Mouse (Mus musculus): Measurements from ENCODE around the gene Pnmal1. TPM values are rescaled to one million over a fixed set of nuclear protein-coding genes. Genes with fewer than 3 reads are reported as not detected.
A peak's percentile ranks its signal among the peaks of the same experiment; 100 is the strongest.

The Pnmal1 gene
- 22.5 and 23.7 TPM in 2 replicates for polyA plus RNA-seq (2014; fragmentation: Nextera tagmentation; extraction: Ambion mirVana)

DNA sequence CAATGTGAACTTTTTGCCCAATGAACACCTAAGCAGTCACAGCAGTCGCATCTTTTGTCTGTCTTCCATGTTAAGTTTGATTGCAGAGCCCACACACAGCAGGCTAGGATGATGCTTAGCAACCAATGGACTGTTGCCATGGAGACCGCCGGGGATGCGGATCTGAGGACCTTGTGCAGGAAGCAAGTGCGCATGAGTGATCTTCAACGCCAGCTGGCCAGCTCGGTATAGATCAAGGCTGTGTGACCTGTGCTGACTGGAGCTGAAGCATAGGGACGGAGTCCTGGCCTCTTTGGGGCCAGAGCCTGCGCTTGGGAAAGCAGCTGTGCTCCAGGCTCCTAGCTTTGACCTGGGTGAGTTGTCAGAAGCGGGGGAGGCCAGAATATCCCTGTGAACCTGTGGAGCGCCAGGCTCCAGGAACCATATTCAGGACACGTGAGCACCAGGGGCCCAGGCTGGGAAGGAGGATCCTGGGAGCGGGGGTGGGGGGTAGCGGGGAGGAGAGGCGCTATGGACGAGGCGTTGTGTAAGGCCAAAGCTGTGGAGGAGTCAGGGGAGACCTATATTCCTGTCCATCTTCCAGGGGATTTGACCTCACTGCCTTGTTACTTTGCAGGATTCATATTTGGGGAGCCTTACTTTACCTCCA lies at the start of gene Pnmal1:
Pnmal1 (plus strand) TSS at position 141 of the 649 bp plus-strand sequence.
- peak; percentile 99 for DNase-seq (ENCODE audit: low spot score, missing footprints)
- Histone ChIP-seq H3K36me3 (ENCODE audit: control insufficient read depth, insufficient read depth, low read length) (no peaks in the 10 kb centered on the region), H3K27me3 (ENCODE audit: control insufficient read depth, insufficient read depth, low read length) (no peaks in the 10 kb centered on the region), H3K4me2 (peak within 1 kb of the TSS; percentile 42), H3K4me1 (ENCODE audit: control insufficient read depth, insufficient read depth, low read length) (peaks cover 18% of the 10 kb centered on the region), H3K9ac (ENCODE audit: low read length) (peak within 1 kb of the TSS; percentile 50), H3K4me3 (ENCODE audit: low read depth, low read length) (peak within 1 kb of the TSS; percentile 23), H3K9me3 (ENCODE audit: control insufficient read depth, low read length) (no peaks in the 10 kb centered on the region), H3K27ac (ENCODE audit: low read depth, low read length) (peak within 1 kb of the TSS; percentile 90)
- ATAC-seq (ENCODE audit: low FRiP score), result peak; percentile 96
- WGBS, result 7% methylated on average over 17 of the region's 17 CpGs

DNA sequence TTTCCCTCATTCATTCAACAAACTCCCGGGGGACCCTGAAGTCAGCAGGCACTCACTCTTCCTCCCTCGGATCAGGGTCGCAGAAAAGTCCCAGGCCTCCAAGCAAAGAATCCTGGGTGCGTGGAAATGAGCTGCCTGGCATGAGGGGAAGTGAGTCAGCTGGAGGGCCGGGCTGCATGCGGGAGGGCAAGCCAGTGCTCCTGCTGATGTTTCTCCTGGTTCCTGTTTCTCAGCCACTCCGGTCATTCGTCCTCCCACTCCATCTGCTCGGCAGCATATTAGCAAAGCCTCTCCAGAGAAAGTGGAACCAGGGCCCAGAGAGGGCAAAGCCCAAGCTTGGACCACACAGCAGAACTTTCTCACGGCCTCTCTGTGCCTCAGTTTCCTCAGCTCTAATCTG lies 49.6 kb upstream of the Pnmal1 start:
- 53% methylated on average over 10 of the region's 10 CpGs for WGBS
- H3K4me3 ChIP-seq (ENCODE audit: low read depth, low read length), result no peak overlapping the region
- H3K4me2 ChIP-seq, result no peak overlapping the region
- no peaks in the 10 kb centered on the region; the same call in 1 of the 2 replicates for H3K4me1 ChIP-seq (ENCODE audit: control insufficient read depth, insufficient read depth, low read length)
- DNase-seq (ENCODE audit: low spot score, missing footprints) (no peak), ATAC-seq (ENCODE audit: low FRiP score) (no peak)
- no peak overlapping the region for H3K9ac ChIP-seq (ENCODE audit: low read length)
- no peak overlapping the region for H3K27ac ChIP-seq (ENCODE audit: low read depth, low read length)
- H3K36me3 ChIP-seq (ENCODE audit: control insufficient read depth, insufficient read depth, low read length), result no peaks in the 10 kb centered on the region
- no peaks in the 10 kb centered on the region for H3K27me3 ChIP-seq (ENCODE audit: control insufficient read depth, insufficient read depth, low read length)
- H3K9me3 ChIP-seq (ENCODE audit: control insufficient read depth, low read length), result no peaks in the 10 kb centered on the region

DNA sequence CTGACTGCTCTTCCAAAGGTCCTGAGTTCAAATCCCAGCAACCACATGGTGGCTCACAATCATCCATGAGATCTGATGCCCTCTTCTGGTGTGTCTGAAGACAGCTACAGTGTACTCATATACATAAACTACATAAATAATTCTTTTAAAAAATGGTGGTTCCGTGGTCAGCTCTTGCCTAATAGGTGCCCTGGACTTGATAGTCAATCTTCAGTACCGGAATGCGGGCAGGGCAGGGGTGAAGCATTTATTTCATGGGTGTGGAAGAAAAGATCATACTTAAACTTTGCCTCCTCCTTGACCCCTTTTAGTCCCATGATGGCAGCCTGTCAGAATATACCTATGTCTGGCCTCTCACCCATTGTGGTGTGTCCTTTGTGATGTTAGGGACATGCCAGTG lies 47.6 kb upstream of the Pnmal1 start:
- Histone ChIP-seq H3K27me3 (ENCODE audit: control insufficient read depth, insufficient read depth, low read length) (no peaks in the 10 kb centered on the region), H3K4me2 (no peak overlapping the region), H3K9ac (ENCODE audit: low read length) (no peak overlapping the region), H3K4me1 (ENCODE audit: control insufficient read depth, insufficient read depth, low read length) (no peaks in the 10 kb centered on the region), H3K4me3 (ENCODE audit: low read depth, low read length) (no peak overlapping the region), H3K9me3 (ENCODE audit: control insufficient read depth, low read length) (no peaks in the 10 kb centered on the region), H3K27ac (ENCODE audit: low read depth, low read length) (no peak overlapping the region), H3K36me3 (ENCODE audit: control insufficient read depth, insufficient read depth, low read length) (peaks cover 13% of the 10 kb centered on the region)
- 90% methylated on average over 3 of the region's 3 CpGs for WGBS
- no peak for DNase-seq (ENCODE audit: low spot score, missing footprints)
- ATAC-seq (ENCODE audit: low FRiP score), result no peak

DNA sequence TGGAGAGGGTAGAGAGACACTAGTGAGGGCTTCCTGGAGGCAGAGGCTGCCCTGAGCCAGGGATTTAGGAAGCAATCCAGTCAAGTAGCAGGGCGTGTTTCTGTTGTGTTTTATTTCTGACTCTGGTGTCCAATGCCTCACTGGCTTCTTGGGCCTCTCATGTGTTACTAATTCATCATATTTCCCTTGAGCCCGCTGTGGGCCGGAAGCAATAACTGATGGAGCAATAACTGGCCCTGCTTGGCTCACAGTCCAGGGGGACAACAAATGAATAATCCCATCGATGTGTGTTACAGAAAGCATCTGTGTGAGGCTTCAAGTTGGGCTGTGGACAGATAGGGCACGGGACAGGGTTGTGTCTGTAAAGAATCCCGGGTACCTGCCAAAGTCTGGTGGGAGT lies 47.1 kb upstream of the Pnmal1 start:
- ATAC-seq (ENCODE audit: low FRiP score), result no peak

DNA sequence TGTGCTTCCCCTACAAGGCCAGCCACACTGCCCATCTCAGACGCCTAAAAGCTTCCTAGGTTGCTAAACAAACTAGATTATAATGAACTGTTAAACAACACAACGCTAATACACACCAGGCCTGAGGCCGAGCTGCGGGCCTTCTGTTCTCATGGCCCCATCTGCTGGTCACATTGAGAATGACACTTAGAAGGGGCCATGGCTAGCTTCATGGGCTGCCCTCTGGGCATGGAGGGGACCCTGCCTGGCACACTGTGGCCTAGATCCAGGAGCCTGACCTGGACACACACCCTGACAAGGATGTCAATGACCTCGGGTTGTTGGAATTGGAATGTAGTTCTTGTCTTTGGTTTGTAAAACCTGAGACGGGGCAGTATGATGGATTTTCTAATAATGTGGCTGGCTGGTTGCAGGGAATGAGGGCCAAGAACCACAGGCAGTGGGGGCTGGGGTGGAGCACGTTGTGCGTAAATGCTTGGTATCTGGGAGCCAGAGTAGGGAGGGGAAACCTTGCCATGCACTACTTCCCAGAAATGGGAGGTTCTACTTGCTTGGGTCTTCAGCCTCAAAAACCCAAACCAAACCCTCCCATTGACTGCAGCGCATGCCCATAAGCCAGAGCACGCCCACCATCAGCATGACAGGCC lies 45.5 kb upstream of the Pnmal1 start:
- H3K36me3 ChIP-seq (ENCODE audit: control insufficient read depth, insufficient read depth, low read length), result peaks cover 22% of the 10 kb centered on the region

More for the DNA sequence above, 47.1 kb upstream of the Pnmal1 start:
- Histone ChIP-seq H3K4me2 (no peak overlapping the region), H3K36me3 (ENCODE audit: control insufficient read depth, insufficient read depth, low read length) (peaks cover 13% of the 10 kb centered on the region), H3K4me3 (ENCODE audit: low read depth, low read length) (no peak overlapping the region), H3K27ac (ENCODE audit: low read depth, low read length) (no peak overlapping the region), H3K27me3 (ENCODE audit: control insufficient read depth, insufficient read depth, low read length) (no peaks in the 10 kb centered on the region), H3K4me1 (ENCODE audit: control insufficient read depth, insufficient read depth, low read length) (no peaks in the 10 kb centered on the region), H3K9me3 (ENCODE audit: control insufficient read depth, low read length) (no peaks in the 10 kb centered on the region), H3K9ac (ENCODE audit: low read length) (no peak overlapping the region)
- DNase-seq (ENCODE audit: low spot score, missing footprints), result no peak
- WGBS, result 80% methylated on average over 6 of the region's 6 CpGs

DNA sequence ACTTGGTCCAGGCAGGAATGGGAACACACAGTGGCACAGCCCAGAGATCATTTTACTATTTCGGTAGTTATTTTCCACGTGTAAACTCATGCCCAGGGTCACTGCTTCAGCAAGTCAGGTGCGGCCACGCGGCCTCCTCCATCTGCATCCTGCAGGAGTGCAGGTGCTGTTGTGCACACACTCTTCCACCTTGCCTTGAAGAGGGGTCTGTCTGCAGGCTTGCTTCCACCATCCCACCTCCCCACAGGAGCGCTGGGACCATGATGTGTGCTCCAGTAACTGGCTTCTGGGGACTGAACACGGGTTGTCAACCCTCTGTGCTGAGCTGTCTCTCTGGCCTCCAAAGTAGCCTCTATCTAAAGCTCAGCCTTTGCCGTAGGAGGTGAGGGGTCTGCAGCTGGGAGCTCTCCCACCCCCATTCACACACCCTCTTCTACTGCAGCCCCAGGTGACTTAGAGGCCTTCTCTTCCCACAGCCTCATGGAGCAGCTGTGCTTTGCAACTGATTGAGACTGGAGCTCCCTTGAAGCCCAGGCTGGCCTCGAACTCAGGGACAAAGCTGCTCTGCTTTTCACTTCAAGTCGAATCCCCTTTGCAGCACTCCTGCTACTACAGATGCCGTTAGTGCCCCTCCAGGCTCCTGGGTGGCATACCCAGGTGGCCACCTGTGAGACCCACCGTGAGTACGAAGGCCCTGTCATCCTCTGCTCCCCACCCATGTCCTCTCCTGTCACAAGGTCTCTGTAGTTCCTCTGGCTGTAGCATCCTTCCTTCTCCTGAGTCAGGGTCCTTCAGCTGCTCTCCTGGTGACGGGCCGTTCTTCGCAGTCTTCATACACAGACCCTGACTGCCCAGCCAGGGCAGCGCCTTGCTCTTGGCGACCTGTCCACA lies 44.8 kb upstream of the Pnmal1 start:
- Histone ChIP-seq H3K4me2 (no peak overlapping the region), H3K9ac (ENCODE audit: low read length) (no peak overlapping the region), H3K36me3 (ENCODE audit: control insufficient read depth, insufficient read depth, low read length) (peaks cover 23% of the 10 kb centered on the region), H3K9me3 (ENCODE audit: control insufficient read depth, low read length) (no peaks in the 10 kb centered on the region), H3K4me1 (ENCODE audit: control insufficient read depth, insufficient read depth, low read length) (no peaks in the 10 kb centered on the region), H3K4me3 (ENCODE audit: low read depth, low read length) (no peak overlapping the region), H3K27me3 (ENCODE audit: control insufficient read depth, insufficient read depth, low read length) (no peaks in the 10 kb centered on the region), H3K27ac (ENCODE audit: low read depth, low read length) (no peak overlapping the region)
- WGBS, result 82% methylated on average over 18 of the region's 18 CpGs
- ATAC-seq (ENCODE audit: low FRiP score) (no peak), DNase-seq (ENCODE audit: low spot score, missing footprints) (no peak)

More for the DNA sequence above, 45.5 kb upstream of the Pnmal1 start:
- no peaks in the 10 kb centered on the region for H3K9me3 ChIP-seq (ENCODE audit: control insufficient read depth, low read length)
- WGBS, result 40% methylated on average over 10 of the region's 10 CpGs
- peak; percentile 96 for DNase-seq (ENCODE audit: low spot score, missing footprints)
- no peak overlapping the region for H3K9ac ChIP-seq (ENCODE audit: low read length)
- no peak overlapping the region for H3K27ac ChIP-seq (ENCODE audit: low read depth, low read length)
- no peak overlapping the region for H3K4me3 ChIP-seq (ENCODE audit: low read depth, low read length)
- H3K4me2 ChIP-seq, result no peak overlapping the region
- no peaks in the 10 kb centered on the region for H3K4me1 ChIP-seq (ENCODE audit: control insufficient read depth, insufficient read depth, low read length)
- ATAC-seq (ENCODE audit: low FRiP score), result peak; percentile 73
- H3K27me3 ChIP-seq (ENCODE audit: control insufficient read depth, insufficient read depth, low read length), result no peaks in the 10 kb centered on the region

DNA sequence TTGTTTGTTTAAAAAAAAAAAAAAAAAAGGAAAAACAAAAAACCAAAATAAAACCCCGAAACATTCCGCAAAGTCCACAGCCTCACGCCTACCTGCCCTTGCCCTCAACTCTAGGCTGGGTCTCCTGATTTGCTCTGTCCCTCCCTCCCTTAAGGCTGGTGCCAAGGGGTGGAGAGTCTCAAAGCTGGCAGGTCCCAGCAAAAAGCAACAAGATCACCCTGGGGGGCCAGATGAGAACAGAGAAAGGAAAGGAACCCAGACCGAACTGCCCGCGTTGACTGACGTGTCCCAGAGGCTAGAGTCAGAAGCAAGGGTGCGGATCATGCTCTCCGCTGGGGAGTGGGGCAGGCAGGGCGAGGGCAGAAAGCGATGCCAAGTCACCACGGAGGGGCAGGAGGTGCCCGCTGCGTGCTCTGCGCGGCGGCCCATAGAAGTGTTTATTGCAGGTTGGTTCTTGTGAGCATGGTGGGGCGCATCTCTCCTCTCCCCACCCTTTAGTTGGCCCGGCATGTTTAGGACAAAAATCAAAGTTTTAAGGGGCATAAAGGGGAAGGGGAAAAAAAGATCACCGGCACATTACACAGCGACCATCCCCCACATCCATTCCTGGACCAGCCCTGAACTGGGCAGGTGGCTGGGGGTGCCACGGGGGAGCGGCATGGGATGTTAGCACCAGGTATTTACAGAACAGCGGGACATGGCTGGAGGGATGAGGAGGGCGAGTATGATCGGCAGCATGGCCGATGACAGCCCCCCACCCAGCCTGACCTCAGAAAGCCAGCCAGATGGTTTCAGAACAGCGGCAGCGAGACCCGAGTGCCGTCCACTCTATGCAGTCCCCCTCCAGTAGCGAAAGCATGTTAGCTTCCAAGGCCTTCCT lies 43.8 kb upstream of the Pnmal1 start:
- DNase-seq (ENCODE audit: low spot score, missing footprints) (no peak), ATAC-seq (ENCODE audit: low FRiP score) (no peak)
- no peak overlapping the region for H3K4me3 ChIP-seq (ENCODE audit: low read depth, low read length)
- peaks cover 6% of the 10 kb centered on the region for H3K4me1 ChIP-seq (ENCODE audit: control insufficient read depth, insufficient read depth, low read length)
- WGBS, result 92% methylated on average over 32 of the region's 32 CpGs
- H3K36me3 ChIP-seq (ENCODE audit: control insufficient read depth, insufficient read depth, low read length), result peaks cover 23% of the 10 kb centered on the region
- no peak overlapping the region for H3K4me2 ChIP-seq
- H3K27me3 ChIP-seq (ENCODE audit: control insufficient read depth, insufficient read depth, low read length), result no peaks in the 10 kb centered on the region
- H3K9me3 ChIP-seq (ENCODE audit: control insufficient read depth, low read length), result no peaks in the 10 kb centered on the region
- H3K27ac ChIP-seq (ENCODE audit: low read depth, low read length), result no peak overlapping the region
- no peak overlapping the region for H3K9ac ChIP-seq (ENCODE audit: low read length)

DNA sequence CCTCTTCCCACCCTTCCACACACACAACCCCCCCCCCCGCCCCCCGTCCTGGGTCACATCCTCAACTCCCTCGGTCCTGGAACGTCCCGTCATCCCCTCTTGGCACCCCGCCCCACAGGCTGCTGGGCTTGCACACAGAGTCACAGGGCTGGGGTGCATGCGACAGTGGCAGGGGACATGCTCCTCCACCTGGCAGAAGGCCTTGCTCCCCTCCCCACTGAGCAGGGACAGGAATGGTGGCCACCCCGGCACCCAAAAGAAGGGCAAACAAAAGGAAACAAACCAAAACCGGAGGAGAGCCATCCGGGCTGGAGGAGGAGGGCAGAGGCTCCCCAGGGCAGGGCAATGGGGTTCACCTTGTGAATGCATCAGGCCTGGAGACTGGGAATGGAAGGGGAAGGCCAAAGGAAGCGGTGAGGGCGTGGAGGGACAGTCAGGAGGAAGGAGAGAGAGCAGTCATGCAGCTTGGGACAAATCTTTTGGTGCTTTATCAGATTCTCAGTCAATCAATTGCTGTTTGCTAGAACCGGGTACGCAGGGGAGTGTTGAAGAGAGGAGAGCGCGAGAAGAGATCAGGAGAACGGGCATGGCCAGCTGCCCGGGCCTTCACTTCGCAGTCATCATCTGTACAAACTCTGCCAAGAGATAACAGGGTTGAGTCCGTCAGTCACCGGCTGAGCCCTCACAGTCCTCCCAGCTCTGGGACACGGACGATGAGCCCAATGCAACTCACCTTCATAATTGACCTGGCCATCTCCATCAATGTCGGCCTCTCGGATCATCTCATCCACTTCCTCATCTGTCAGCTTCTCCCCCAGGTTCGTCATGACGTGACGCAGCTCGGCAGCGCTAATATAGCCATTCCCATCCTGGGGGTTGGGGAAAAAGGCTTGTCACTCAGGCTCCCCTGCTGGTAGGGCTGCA lies 42.9 kb upstream of the Pnmal1 start:
- H3K4me2 ChIP-seq, result no peak overlapping the region
- H3K4me3 ChIP-seq (ENCODE audit: low read depth, low read length), result no peak overlapping the region
- peaks cover 15% of the 10 kb centered on the region for H3K4me1 ChIP-seq (ENCODE audit: control insufficient read depth, insufficient read depth, low read length)
- peaks cover 23% of the 10 kb centered on the region for H3K36me3 ChIP-seq (ENCODE audit: control insufficient read depth, insufficient read depth, low read length)
- DNase-seq (ENCODE audit: low spot score, missing footprints) (no peak), ATAC-seq (ENCODE audit: low FRiP score) (no peak)
- H3K9ac ChIP-seq (ENCODE audit: low read length), result no peak overlapping the region
- no peaks in the 10 kb centered on the region for H3K9me3 ChIP-seq (ENCODE audit: control insufficient read depth, low read length)
- H3K27ac ChIP-seq (ENCODE audit: low read depth, low read length), result no peak overlapping the region
- no peaks in the 10 kb centered on the region for H3K27me3 ChIP-seq (ENCODE audit: control insufficient read depth, insufficient read depth, low read length)
- 87% methylated on average over 30 of the region's 30 CpGs for WGBS
